Mouse (Mus musculus) adrenal gland, postnatal 4 days (tissue): ENCODE results near the gene Slc46a3. TPM values are rescaled to one million over a fixed set of nuclear protein-coding genes. Genes with fewer than 3 reads are reported as not detected.

Experiments
- DNase-seq, 2 experiments: peaks; one replicate each; pipeline ENCODE4 v3.0.0; 2021 to 2022; ENCODE audit warnings: low spot score in 2 of 2, mixed read lengths in 2 of 2
- total RNA-seq, 2 experiments: library from RNA; stranded (reverse); gene quantifications; 2 replicates each; pipeline ENCODE4 v1.2.3; 2021

The Slc46a3 gene
- total RNA-seq, 2 experiments from 2014 or later = 7.7 to 8.0 TPM

GRCm38 (mm10) chr5:147848164-147848863 lies 46.3 kb downstream of the Slc46a3 start:
- DNase-seq = peak; percentile 21 to 44

- DNase-seq = no peak
Measured at GRCm38 (mm10) chr5:147847361-147847760, 47.3 kb downstream of the Slc46a3 start.

GRCm38 (mm10) chr5:147845319-147845718 lies 49.3 kb downstream of the Slc46a3 start:
- no peak for DNase-seq

GRCm38 (mm10) chr5:147843340-147843739 lies 51.3 kb downstream of the Slc46a3 start:
- no peak for DNase-seq

- no peak for DNase-seq
Measured at GRCm38 (mm10) chr5:147839418-147839817, 55.2 kb downstream of the Slc46a3 start.

DNA sequence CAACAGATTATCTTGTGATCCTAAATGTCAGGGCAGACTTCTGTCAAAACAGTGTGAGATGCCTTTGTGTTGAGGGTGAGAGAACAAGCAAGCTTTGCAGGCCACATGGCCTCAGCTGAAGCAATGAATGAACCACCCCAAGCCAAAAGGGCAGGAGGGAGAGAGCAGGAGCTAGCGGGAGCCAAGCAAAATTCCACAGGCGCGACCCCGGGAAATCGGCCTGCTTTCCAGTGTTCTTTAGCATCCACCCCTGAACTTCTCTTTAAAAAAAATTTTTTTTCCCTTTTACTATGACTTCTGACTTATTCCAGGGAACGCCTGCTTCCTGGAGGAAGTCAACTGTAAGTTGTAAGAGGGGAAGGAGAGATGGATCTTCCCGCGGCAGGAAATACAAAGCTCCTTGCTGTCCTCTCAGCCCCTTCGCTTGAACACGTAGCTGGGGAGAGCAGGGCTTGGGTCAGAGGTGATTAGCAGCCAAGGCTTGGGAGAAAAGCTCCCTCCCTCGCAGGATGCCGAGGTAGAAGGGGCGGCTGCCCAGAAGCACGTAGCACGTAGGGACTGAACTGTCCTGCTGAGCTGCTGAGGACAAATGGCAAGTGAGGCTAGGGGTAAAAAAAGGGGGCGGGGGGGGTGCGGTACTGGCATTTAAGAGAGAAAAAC lies 59.6 kb downstream of the Slc46a3 start:
- DNase-seq = no peak

DNA sequence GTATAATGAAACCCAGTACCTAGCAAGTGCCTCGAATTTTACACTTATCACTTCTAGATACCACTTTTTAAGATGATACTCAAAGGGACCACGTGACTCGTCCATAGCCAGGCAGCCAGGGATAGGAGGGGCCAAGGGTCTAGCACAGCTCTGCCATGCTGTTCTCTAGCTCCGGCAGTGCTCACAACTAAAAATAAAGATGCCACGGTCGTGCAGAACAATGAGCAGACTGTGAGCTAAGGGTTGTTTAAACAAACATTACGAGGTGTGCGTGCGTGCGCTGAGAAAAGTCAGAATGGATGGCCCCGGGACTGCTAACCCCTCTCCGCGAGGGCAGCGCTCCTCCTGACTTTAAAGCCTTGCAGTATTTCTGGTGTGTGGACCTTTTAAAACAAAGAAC lies 61.8 kb downstream of the Slc46a3 start:
- no peak for DNase-seq

- no peak for DNase-seq
Measured at GRCm38 (mm10) chr5:147828846-147829245, 65.8 kb downstream of the Slc46a3 start.

Other genes starting within 250 kb of the Slc46a3 start
- 10 to 100 TPM; 31.5 TPM for gene Flt1, start 168.8 kb downstream of the Slc46a3 start, total RNA-seq
- gene Pomp, start 34.4 kb downstream of the Slc46a3 start, total RNA-seq = 100 to 1,000 TPM; 147 to 177 TPM
- gene Mtus2, start 62.5 kb upstream of the Slc46a3 start, total RNA-seq = 1 to 10 TPM; 5.9 to 7.5 TPM